Mouse (Mus musculus): ENCODE results near the gene Map7d2. TPM values are rescaled to one million over a fixed set of nuclear protein-coding genes. Genes with fewer than 3 reads are reported as not detected.

Gene Map7d2
- total and polyA plus RNA-seq, 2 experiments from 2014 or later: 38.9 to 61.7 TPM

DNA sequence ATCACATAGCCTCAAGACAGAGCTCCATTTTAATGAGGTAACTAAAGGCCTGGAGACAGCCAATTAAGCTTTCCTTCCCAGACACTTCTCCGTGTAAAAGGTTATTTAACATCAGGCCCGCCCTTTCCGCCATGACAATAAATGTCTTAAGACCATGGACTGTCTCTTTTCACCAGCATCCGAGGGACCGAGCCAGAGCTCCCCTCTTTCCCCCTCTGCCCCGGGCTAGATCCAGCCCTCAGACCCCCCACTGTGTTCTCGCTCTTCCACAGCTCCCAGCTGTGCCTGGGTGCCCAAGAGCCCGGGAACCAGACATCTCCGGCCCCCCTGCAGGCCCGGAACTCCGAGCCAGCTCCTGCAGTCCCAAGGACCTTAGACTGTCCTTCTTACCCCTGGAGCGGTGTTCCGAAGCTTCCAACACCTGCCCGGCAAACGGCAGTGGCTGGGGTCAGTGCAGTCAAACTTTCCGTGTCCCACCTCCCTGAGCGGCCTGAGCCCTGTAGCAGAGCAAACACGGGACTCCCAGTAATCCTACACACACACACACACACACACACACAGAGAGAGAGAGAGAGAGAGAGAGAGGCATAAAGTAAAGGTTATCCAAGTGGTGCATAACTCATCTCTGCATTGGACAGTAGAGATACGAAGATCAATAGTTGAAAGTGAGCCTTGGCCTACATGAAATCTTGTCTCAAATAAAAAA, 94.1 kb downstream of the Map7d2 start:
- WGBS: 67% methylated on average over 19 of the region's 19 CpGs

DNA sequence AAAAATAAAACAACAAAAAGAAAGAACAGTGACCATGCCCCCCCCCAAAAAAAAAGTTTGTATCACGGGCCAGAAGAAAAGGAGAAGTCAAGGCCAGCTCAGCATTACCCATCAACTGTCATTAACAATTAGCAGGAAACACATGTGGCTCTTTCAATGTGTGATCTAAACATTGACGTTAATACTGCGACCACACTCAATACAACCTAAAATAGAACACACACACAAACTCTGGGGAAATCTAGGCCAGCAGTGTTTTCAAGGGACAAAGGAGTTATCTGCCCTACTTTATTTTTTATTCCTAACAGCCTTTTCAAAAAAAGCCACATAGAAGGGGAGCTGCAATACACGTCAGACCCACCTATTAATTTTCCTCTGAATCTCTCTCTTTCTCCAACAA, 94.7 kb downstream of the Map7d2 start:
- 69% methylated on average over 4 of the region's 4 CpGs for WGBS
- H3K4me2 ChIP-seq (ENCODE audit: low read depth, low read length, poor library complexity, severe bottlenecking): no peak overlapping the region
- H3K9ac ChIP-seq (replicated peaks; ENCODE audit: low read length, poor library complexity, severe bottlenecking): no peak overlapping the region
- no peaks in the 10 kb centered on the region for H3K36me3 ChIP-seq (ENCODE audit: insufficient read depth, low read length)
- H3K9me3 ChIP-seq (ENCODE audit: low read length): no peaks in the 10 kb centered on the region
- ATAC-seq (ENCODE audit: low FRiP score) (no peak), DNase-seq (ENCODE audit: low spot score) (no peak)
- H3K4me3 ChIP-seq (ENCODE audit: low read depth, low read length): no peak overlapping the region
- no peaks in the 10 kb centered on the region for H3K4me1 ChIP-seq (ENCODE audit: insufficient read depth, low read length)
- no peaks in the 10 kb centered on the region for H3K27me3 ChIP-seq (ENCODE audit: insufficient read depth, low read length)
- TF ChIP-seq CTCF (IDR thresholded peaks at IDR 0.05): no peak
- no peak overlapping the region for H3K27ac ChIP-seq (ENCODE audit: low read depth, low read length)

More for the DNA sequence above, 94.1 kb downstream of the Map7d2 start:
- no peak overlapping the region for H3K27ac ChIP-seq (ENCODE audit: low read depth, low read length)
- ATAC-seq (ENCODE audit: low FRiP score): no peak
- no peak for DNase-seq (ENCODE audit: low spot score)
- no peaks in the 10 kb centered on the region for H3K4me1 ChIP-seq (ENCODE audit: insufficient read depth, low read length)
- no peak for TF ChIP-seq CTCF (IDR thresholded peaks at IDR 0.05)
- no peaks in the 10 kb centered on the region for H3K9me3 ChIP-seq (ENCODE audit: low read length)
- no peak overlapping the region for H3K9ac ChIP-seq (replicated peaks; ENCODE audit: low read length, poor library complexity, severe bottlenecking)
- no peaks in the 10 kb centered on the region for H3K36me3 ChIP-seq (ENCODE audit: insufficient read depth, low read length)
- H3K4me2 ChIP-seq (ENCODE audit: low read depth, low read length, poor library complexity, severe bottlenecking): no peak overlapping the region
- H3K4me3 ChIP-seq (ENCODE audit: low read depth, low read length): no peak overlapping the region
- no peaks in the 10 kb centered on the region for H3K27me3 ChIP-seq (ENCODE audit: insufficient read depth, low read length)

DNA sequence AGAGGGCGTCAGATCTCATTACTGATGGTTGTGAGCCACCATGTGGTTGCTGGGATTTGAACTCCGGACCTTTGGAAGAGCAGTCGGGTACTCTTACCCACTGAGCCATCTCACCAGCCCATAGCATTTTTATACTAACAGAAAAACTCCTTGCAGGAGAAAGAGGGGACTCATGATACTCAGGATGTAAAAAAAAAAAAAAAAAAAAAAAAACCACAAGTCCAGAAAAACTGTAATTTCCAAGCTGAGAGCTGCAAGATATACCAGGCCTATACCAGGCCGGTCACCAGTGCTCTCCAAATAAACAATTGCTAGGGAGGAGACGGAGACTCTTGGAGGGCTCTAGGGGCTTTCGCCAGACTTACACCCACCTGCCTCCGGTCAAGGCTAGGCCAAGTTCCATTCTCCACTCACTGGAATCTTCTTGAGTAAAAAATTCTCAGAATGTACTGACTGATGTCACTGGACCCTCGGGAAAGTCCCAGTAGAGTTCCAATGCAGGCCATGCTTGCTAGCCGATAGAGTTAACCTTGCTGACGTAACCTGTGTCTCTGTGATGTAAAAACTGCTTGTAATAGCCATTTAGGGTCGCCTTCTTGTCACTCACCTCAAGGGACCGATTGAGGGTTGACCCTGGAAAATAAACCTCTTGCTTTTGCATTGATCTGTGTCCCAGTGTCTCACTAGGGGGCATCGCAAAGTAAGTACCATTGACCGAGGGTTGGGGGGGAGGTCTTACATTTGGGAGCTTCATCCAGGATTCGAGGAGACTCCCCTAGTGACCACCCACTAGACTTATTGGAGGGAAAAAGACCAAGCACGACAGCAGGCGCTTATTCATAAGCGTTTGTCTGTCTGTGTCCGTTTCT, 95.7 kb downstream of the Map7d2 start:
- H3K27me3 ChIP-seq (ENCODE audit: insufficient read depth, low read length): no peaks in the 10 kb centered on the region
- DNase-seq (ENCODE audit: low spot score) (no peak), ATAC-seq (ENCODE audit: low FRiP score) (no peak)
- H3K36me3 ChIP-seq (ENCODE audit: insufficient read depth, low read length): no peaks in the 10 kb centered on the region
- H3K9ac ChIP-seq (replicated peaks; ENCODE audit: low read length, poor library complexity, severe bottlenecking): no peak overlapping the region
- no peak for TF ChIP-seq CTCF (IDR thresholded peaks at IDR 0.05)
- H3K4me2 ChIP-seq (ENCODE audit: low read depth, low read length, poor library complexity, severe bottlenecking): no peak overlapping the region
- no peaks in the 10 kb centered on the region for H3K4me1 ChIP-seq (ENCODE audit: insufficient read depth, low read length)
- H3K27ac ChIP-seq (ENCODE audit: low read depth, low read length): no peak overlapping the region
- H3K9me3 ChIP-seq (ENCODE audit: low read length): no peaks in the 10 kb centered on the region
- no peak overlapping the region for H3K4me3 ChIP-seq (ENCODE audit: low read depth, low read length)
- 78% methylated on average over 19 of the region's 19 CpGs for WGBS

DNA sequence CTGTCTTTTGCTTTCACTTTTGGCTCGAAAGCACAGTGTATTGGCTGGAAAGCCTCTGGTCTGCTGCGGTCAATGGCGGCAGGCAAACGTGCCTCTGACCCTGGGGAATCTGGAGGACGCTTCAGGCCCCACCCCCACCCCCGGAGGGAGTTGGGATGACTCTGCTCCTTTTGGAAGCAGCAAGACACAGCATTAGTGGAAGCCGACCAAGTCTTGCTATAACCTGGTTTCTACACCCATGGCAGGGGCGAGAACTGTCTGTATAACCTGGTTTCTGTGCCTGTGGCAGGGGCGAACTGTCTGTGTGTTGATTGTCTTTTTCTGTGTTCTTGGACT, 96.3 kb downstream of the Map7d2 start:
- no peak overlapping the region for H3K4me2 ChIP-seq (ENCODE audit: low read depth, low read length, poor library complexity, severe bottlenecking)
- no peak for TF ChIP-seq CTCF (IDR thresholded peaks at IDR 0.05)
- H3K27me3 ChIP-seq (ENCODE audit: insufficient read depth, low read length): no peaks in the 10 kb centered on the region
- no peak overlapping the region for H3K4me3 ChIP-seq (ENCODE audit: low read depth, low read length)
- H3K36me3 ChIP-seq (ENCODE audit: insufficient read depth, low read length): no peaks in the 10 kb centered on the region
- H3K27ac ChIP-seq (ENCODE audit: low read depth, low read length): no peak overlapping the region
- 81% methylated on average over 9 of the region's 9 CpGs for WGBS
- DNase-seq (ENCODE audit: low spot score) (no peak), ATAC-seq (ENCODE audit: low FRiP score) (no peak)
- H3K4me1 ChIP-seq (ENCODE audit: insufficient read depth, low read length): no peaks in the 10 kb centered on the region
- no peaks in the 10 kb centered on the region for H3K9me3 ChIP-seq (ENCODE audit: low read length)
- H3K9ac ChIP-seq (replicated peaks; ENCODE audit: low read length, poor library complexity, severe bottlenecking): no peak overlapping the region

DNA sequence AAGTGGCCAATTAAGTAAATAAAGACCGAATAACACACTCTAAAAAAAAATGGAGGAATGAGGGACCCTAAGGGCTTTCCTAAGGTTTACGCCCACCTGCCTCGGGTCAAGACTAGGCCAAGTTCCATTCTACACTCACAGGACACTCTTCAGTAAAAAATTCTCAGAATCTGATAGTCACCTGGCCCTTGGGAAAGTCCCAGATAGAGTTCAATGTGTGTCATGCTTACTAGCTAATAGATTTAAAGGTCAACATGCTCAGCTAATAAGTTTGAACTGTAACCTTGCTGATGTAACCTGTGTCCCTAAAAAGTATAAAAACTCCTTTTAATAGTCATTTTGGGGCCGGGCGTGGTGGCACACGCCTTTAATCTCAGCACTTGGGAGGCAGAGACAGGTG, 101.2 kb downstream of the Map7d2 start:
- TF ChIP-seq CTCF (IDR thresholded peaks at IDR 0.05): no peak
- Histone ChIP-seq H3K9ac (replicated peaks; ENCODE audit: low read length, poor library complexity, severe bottlenecking) (no peak overlapping the region), H3K27me3 (ENCODE audit: insufficient read depth, low read length) (no peaks in the 10 kb centered on the region), H3K36me3 (ENCODE audit: insufficient read depth, low read length) (no peaks in the 10 kb centered on the region), H3K27ac (ENCODE audit: low read depth, low read length) (no peak overlapping the region), H3K4me2 (ENCODE audit: low read depth, low read length, poor library complexity, severe bottlenecking) (no peak overlapping the region), H3K4me3 (ENCODE audit: low read depth, low read length) (no peak overlapping the region), H3K9me3 (ENCODE audit: low read length) (no peaks in the 10 kb centered on the region), H3K4me1 (ENCODE audit: insufficient read depth, low read length) (no peaks in the 10 kb centered on the region)
- no peak for ATAC-seq (ENCODE audit: low FRiP score)
- no peak for DNase-seq (ENCODE audit: low spot score)
- WGBS: 90% methylated on average over 6 of the region's 6 CpGs

DNA sequence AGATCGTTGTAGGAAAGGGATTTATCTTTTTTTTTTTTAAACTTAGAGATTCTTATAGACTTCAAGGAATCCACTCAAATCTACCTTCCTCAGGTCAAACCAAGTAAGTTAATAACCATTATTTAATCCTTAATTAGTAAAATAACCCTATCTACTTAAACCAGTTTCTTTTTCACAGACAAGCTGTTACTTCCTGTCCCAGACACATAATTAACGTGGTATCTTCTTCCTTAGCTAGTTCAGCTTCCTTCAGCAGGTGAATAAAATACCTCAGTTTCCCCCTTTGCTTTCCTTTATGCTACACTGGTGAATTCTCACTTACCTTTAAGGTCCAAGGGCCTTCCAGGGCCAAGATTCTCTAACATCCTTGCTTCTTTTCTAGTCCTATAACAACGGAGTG, 107.4 kb downstream of the Map7d2 start:
- Histone ChIP-seq H3K27ac (ENCODE audit: low read depth, low read length) (no peak overlapping the region), H3K9me3 (ENCODE audit: low read length) (no peaks in the 10 kb centered on the region), H3K4me2 (ENCODE audit: low read depth, low read length, poor library complexity, severe bottlenecking) (no peak overlapping the region), H3K36me3 (ENCODE audit: insufficient read depth, low read length) (no peaks in the 10 kb centered on the region), H3K27me3 (ENCODE audit: insufficient read depth, low read length) (0 out of 2 replicates have a peak, but pooled peaks cover 3% of the 10 kb centered on the region), H3K4me3 (ENCODE audit: low read depth, low read length) (no peak overlapping the region), H3K4me1 (ENCODE audit: insufficient read depth, low read length) (no peaks in the 10 kb centered on the region), H3K9ac (replicated peaks; ENCODE audit: low read length, poor library complexity, severe bottlenecking) (no peak overlapping the region)
- WGBS: 75% methylated on average over 3 of the region's 3 CpGs
- DNase-seq (ENCODE audit: low spot score): no peak
- ATAC-seq (ENCODE audit: low FRiP score): no peak
- TF ChIP-seq CTCF (IDR thresholded peaks at IDR 0.05): no peak
